Mouse (Mus musculus) heart, adult 2 months (tissue): ENCODE data around the gene Cabin1.

Experiments
- CTCF ChIP-seq: fragments of 200-600 bp; IDR thresholded peaks from 2 replicates; pipeline ENCODE4 v1.8.1; 2022; ENCODE audit warnings: antibody characterized with exemption, mild to moderate bottlenecking, moderate library complexity
- EP300 ChIP-seq: fragments of 200-500 bp; IDR thresholded peaks from 2 replicates; pipeline ENCODE4 v1.6.1; 2011; ENCODE audit warnings: low read depth, low read length, control low read depth; ENCODE audit not compliant: insufficient read depth
- POLR2A ChIP-seq: fragments of 200-500 bp; IDR thresholded peaks from 2 replicates; pipeline ENCODE4 v1.6.1; 2011; ENCODE audit warnings: mild to moderate bottlenecking, low read depth, low read length, control low read depth; ENCODE audit not compliant: insufficient read depth

GRCm38 (mm10) chr10:75695078-75695477, 69.1 kb downstream of the Cabin1 start:
- TF ChIP-seq POLR2A, result no peak
- no peak for TF ChIP-seq EP300
- no peak for TF ChIP-seq CTCF
